Mouse (Mus musculus) CH12.LX (cell line): Measurements from ENCODE around the gene Syt1. TPM values are rescaled to one million over a fixed set of nuclear protein-coding genes. Genes with fewer than 3 reads are reported as not detected.

Experiments
- DNase-seq: peaks from one replicate; pipeline ENCODE4 v3.0.0-alpha.2; 2013; ENCODE audit errors: extremely low read depth
- H3K27ac ChIP-seq: 2 replicates; pipeline ENCODE4 v1.5.1; 2012; ENCODE audit warnings: low read depth, mild to moderate bottlenecking, control low read depth, moderate library complexity; ENCODE audit not compliant: insufficient read depth
- H3K27me3 ChIP-seq: replicated peaks from 2 replicates; pipeline ENCODE3; 2012; ENCODE audit warnings: inconsistent platforms
- H3K36me3 ChIP-seq, 2 experiments: replicated peaks in 1 of 2; 2 replicates each; pipeline versions ENCODE3 to v1.6.1; 2012; ENCODE audit warnings: inconsistent platforms in 1 of 2, low read length in 1 of 2, mild to moderate bottlenecking in 1 of 2, mixed read lengths in 1 of 2, moderate library complexity in 1 of 2; ENCODE audit not compliant: control insufficient read depth in 1 of 2, insufficient read depth in 1 of 2
- H3K4me1 ChIP-seq, 2 experiments: 2 replicates each; pipeline ENCODE4 v1.6.1; 2012; ENCODE audit warnings: inconsistent platforms in 1 of 2, moderate library complexity in 1 of 2; ENCODE audit not compliant: insufficient read depth in 2 of 2, control insufficient read depth in 1 of 2
- H3K4me2 ChIP-seq: 2 replicates; pipeline ENCODE4 v1.6.1; 2012; ENCODE audit warnings: low read depth, mild to moderate bottlenecking, control low read depth; ENCODE audit not compliant: poor library complexity, insufficient read depth, severe bottlenecking
- H3K4me3 ChIP-seq, 3 experiments: fragments of 150-350 bp in 1 of 3; sonication (generic) in 1 of 3; replicated peaks in 1 of 3; 2 replicates each; pipeline versions ENCODE3 to v1.5.1; 2011 to 2012; ENCODE audit warnings: low read depth in 2 of 3, low read length in 2 of 3, mild to moderate bottlenecking in 2 of 3, moderate library complexity in 2 of 3, control low read depth in 1 of 3, improper control_type of control experiment in 1 of 3, inconsistent platforms in 1 of 3, mixed read lengths in 1 of 3; ENCODE audit not compliant: poor library complexity in 1 of 3
- H3K79me2 ChIP-seq: replicated peaks from 2 replicates; pipeline ENCODE4 v1.6.1; 2012; ENCODE audit warnings: mild to moderate bottlenecking, moderate library complexity; ENCODE audit not compliant: control insufficient read depth, poor library complexity, insufficient read depth, severe bottlenecking; ENCODE audit errors: extremely low read depth
- H3K9ac ChIP-seq: 2 replicates; pipeline ENCODE4 v1.6.1; 2012; ENCODE audit warnings: low read depth, mild to moderate bottlenecking, control low read depth, moderate library complexity; ENCODE audit not compliant: insufficient read depth
- H3K9me3 ChIP-seq: replicated peaks from 2 replicates; pipeline ENCODE3; 2012; ENCODE audit warnings: low read length, inconsistent platforms, mixed read lengths
- BHLHE40 ChIP-seq: IDR thresholded peaks from 2 replicates; pipeline ENCODE4 v1.6.1; 2011; ENCODE audit warnings: mild to moderate bottlenecking, low read depth, low read length, improper control_type of control experiment
- CHD2 ChIP-seq: IDR thresholded peaks from 2 replicates; pipeline ENCODE4 v1.6.1; 2011; ENCODE audit warnings: low read length, improper control_type of control experiment
- EP300 ChIP-seq: IDR thresholded peaks from 2 replicates; pipeline ENCODE4 v1.6.1; 2011; ENCODE audit warnings: low read length, improper control_type of control experiment
- ETS1 ChIP-seq: conservative IDR thresholded peaks from 2 replicates; pipeline ENCODE4 v1.6.1; 2012; ENCODE audit warnings: low read depth, mild to moderate bottlenecking, inconsistent platforms, low read length, improper control_type of control experiment, moderate library complexity
- HCFC1 ChIP-seq: IDR thresholded peaks from 2 replicates; pipeline ENCODE4 v1.6.1; 2012; ENCODE audit warnings: low read depth, mild to moderate bottlenecking, inconsistent platforms, low read length, improper control_type of control experiment
- IRF4 ChIP-seq: IDR thresholded peaks from 2 replicates; pipeline ENCODE4 v1.6.1; 2014; ENCODE audit warnings: low read depth, mild to moderate bottlenecking, inconsistent platforms, low read length, improper control_type of control experiment
- JUN ChIP-seq: IDR thresholded peaks from 2 replicates; pipeline ENCODE4 v1.6.1; 2011; ENCODE audit warnings: low read depth, mild to moderate bottlenecking, low read length, improper control_type of control experiment, moderate library complexity; ENCODE audit not compliant: insufficient read depth
- JUND ChIP-seq: conservative IDR thresholded peaks from 2 replicates; pipeline ENCODE4 v1.6.1; 2011; ENCODE audit warnings: low read depth, low read length, improper control_type of control experiment
- KAT2A ChIP-seq: IDR thresholded peaks from 2 replicates; pipeline ENCODE4 v1.6.1; 2012; ENCODE audit warnings: low read length, improper control_type of control experiment, inconsistent platforms; ENCODE audit not compliant: insufficient replicate concordance
- MAX ChIP-seq: IDR thresholded peaks from 2 replicates; pipeline ENCODE4 v1.6.1; 2011; ENCODE audit warnings: low read length, improper control_type of control experiment
- NELFE ChIP-seq: IDR thresholded peaks from 2 replicates; pipeline ENCODE4 v1.6.1; 2011; ENCODE audit warnings: low read depth, low read length, improper control_type of control experiment
- NRF1 ChIP-seq: IDR thresholded peaks from 2 replicates; pipeline ENCODE4 v1.6.1; 2014; ENCODE audit warnings: low read depth, mild to moderate bottlenecking, inconsistent platforms, low read length, improper control_type of control experiment, moderate library complexity
- PAX5 ChIP-seq: IDR thresholded peaks from 2 replicates; pipeline ENCODE4 v1.6.1; 2012; ENCODE audit warnings: low read length, inconsistent platforms, mixed read lengths
- SIN3A ChIP-seq: IDR thresholded peaks from 2 replicates; pipeline ENCODE4 v1.6.1; 2012; ENCODE audit warnings: low read length, improper control_type of control experiment, inconsistent platforms
- USF1 ChIP-seq: IDR thresholded peaks from 2 replicates; pipeline ENCODE4 v1.6.1; 2014; ENCODE audit warnings: low read depth, mild to moderate bottlenecking, inconsistent platforms, low read length, improper control_type of control experiment
- USF2 ChIP-seq: conservative IDR thresholded peaks from 2 replicates; pipeline ENCODE4 v1.6.1; 2011; ENCODE audit warnings: low read depth, low read length, improper control_type of control experiment
- ZC3H11A ChIP-seq: IDR thresholded peaks from 2 replicates; pipeline ENCODE4 v1.6.1; 2012; ENCODE audit warnings: low read depth, mild to moderate bottlenecking, inconsistent platforms, low read length, improper control_type of control experiment
- ZMIZ1 ChIP-seq: IDR thresholded peaks from 2 replicates; pipeline ENCODE4 v1.6.1; 2012; ENCODE audit warnings: low read depth, mild to moderate bottlenecking, inconsistent platforms, low read length, improper control_type of control experiment
- ZNF384 ChIP-seq: IDR thresholded peaks from 2 replicates; pipeline ENCODE4 v1.6.1; 2012; ENCODE audit warnings: low read depth, low read length, improper control_type of control experiment, inconsistent platforms
- dilution Hi-C: fragments of 300-500 bp; cut with MboI; formaldehyde crosslinking; loops from 2 replicates; pipeline ENCODE4 v1.14.3; 2020; ENCODE audit warnings: low sequenced_read_pairs; ENCODE audit not compliant: extremely low pct_unique_long_range_greater_than_20kb, extremely low pct_ligation_motif_present
- in situ Hi-C: fragments of 300-500 bp; cut with MboI; formaldehyde crosslinking; loops from 3 replicates; pipeline ENCODE4 v1.14.3; 2019; ENCODE audit warnings: low sequenced_read_pairs, low pct_ligation_motif_present, low pct_unique_long_range_greater_than_20kb, mixed read lengths
- polyA plus RNA-seq: library from polyadenylated mRNA; unstranded; fragments of >175 nt; gene quantifications from 2 replicates; pipeline ENCODE4 v1.2.1, GENCODE M21; 2012; ENCODE audit warnings: low read depth; ENCODE audit not compliant: insufficient read length
- total RNA-seq, 2 experiments: library from RNA; depleted of rRNA; stranded (reverse); fragments of 300-350 nt in 1 of 2; fragments of >200 nt in 1 of 2; gene quantifications; 2 replicates each; pipeline ENCODE4 v1.2.3; 2012 to 2014

Gene Syt1
- total and polyA plus RNA-seq, 3 experiments = not detected

DNA sequence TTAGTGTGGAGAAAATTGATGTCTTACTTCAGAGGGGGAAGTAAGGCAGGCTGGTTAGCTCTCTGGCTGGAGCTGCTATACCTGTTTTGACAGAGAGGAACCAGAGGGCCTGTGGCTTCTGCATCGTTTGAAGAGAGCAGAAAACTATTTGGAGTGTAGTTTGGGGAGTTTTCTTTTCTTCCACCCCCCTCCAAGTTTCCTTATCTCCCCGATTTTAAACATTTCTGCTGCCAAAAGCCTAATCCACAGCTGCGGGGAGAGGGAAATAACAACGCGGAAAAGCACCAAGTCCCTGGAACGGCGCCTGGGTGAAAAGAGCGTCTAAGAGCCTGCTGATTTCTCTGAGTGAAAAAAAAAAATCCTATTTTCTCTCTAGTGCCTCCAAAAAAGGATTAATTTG, 544.2 kb downstream of the Syt1 start:
- DNase-seq = no peak
- dilution Hi-C loops = no loop called here
- Histone ChIP-seq H3K9me3 (peaks cover 2% of the 10 kb centered on the region), H3K9ac (no peak overlapping the region), H3K4me1 (no peaks in the 10 kb centered on the region), H3K27ac (no peak overlapping the region), H3K27me3 (no peaks in the 10 kb centered on the region)
- no peak for TF ChIP-seq KAT2A
- no peak for TF ChIP-seq HCFC1
- no peak for TF ChIP-seq EP300
- no peak for TF ChIP-seq MAX
- no peak for TF ChIP-seq JUND
- no peak for TF ChIP-seq ETS1
- TF ChIP-seq ZMIZ1 = no peak
- no peak for TF ChIP-seq CHD2
- no peak for TF ChIP-seq ZNF384
- TF ChIP-seq IRF4 = no peak
- no peak for TF ChIP-seq NELFE
- TF ChIP-seq NRF1 = no peak
- no peak for TF ChIP-seq ZC3H11A
- no peak for TF ChIP-seq JUN
- TF ChIP-seq BHLHE40 = no peak
- TF ChIP-seq, all 38 proteins: peak for 0
- Histone ChIP-seq H3K36me3 (no peaks in the 10 kb centered on the region), H3K4me3 (no peak overlapping the region), H3K4me2 (no peak overlapping the region), H3K79me2 (no peaks in the 10 kb centered on the region)
- in situ Hi-C loops = no loop called here

DNA sequence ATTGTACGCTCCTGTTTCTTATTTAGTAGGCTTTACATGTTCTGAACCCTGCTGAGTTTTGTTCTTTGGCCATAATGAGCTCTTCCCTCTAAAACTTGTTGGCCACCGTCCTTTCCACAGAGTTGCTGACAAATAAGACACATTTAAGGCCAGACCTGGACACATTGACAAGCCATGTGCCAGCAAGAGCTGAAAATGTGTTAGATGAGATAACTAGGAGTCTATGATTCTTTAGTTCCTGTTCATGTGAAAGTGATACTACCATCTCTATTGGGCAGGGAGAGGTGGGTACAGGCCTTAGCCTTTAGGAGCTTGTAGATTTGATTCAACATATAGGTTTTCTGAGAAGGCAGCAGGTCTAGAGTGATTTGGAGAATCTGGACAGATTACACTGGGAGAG, 548.9 kb downstream of the Syt1 start:
- in situ Hi-C loops (no loop called here), dilution Hi-C loops (no loop called here)

DNA sequence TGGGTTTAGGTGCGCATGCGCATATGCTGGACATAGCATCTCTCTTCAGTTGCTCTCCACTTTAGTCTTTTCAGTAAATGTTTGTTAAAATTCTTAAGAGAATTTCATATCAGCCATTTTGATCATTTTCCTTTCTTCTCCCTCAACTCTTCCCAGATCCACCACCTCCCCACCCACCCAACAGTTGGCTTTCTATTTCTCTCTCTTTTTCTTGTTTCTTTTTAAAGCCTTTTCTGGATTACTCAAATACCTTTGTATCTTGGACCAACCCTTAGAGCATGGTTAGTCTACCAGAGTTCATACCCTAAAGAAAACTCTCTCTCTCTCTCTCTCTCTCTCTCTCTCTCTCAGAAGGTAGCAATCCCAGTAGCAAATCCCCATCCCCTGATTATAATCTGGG, 553.7 kb downstream of the Syt1 start:
- Histone ChIP-seq H3K79me2 (no peaks in the 10 kb centered on the region), H3K4me2 (no peak overlapping the region), H3K9me3 (no peaks in the 10 kb centered on the region), H3K27ac (no peak overlapping the region), H3K9ac (no peak overlapping the region), H3K36me3 (no peaks in the 10 kb centered on the region), H3K4me1 (peaks cover 0 to 10% of the 10 kb centered on the region in 2 experiments; a peak in 2 of 4 replicates), H3K4me3 (no peak overlapping the region), H3K27me3 (no peaks in the 10 kb centered on the region)
- dilution Hi-C loops (no loop called here), in situ Hi-C loops (loop anchor here (10.0 kb wide), 1 partner anchor 78 kb away; no protein-coding TSS in a partner anchor)
- TF ChIP-seq PAX5 (no peak), USF2 (no peak), MAX (no peak), ZNF384 (no peak)
- DNase-seq = no peak

More for the DNA sequence above, 548.9 kb downstream of the Syt1 start:
- Histone ChIP-seq H3K9me3 (peaks cover 2% of the 10 kb centered on the region), H3K27ac (no peak overlapping the region), H3K36me3 (no peaks in the 10 kb centered on the region), H3K9ac (no peak overlapping the region), H3K4me2 (no peak overlapping the region), H3K27me3 (no peaks in the 10 kb centered on the region), H3K4me3 (no peak overlapping the region), H3K79me2 (no peaks in the 10 kb centered on the region), H3K4me1 (no peaks in the 10 kb centered on the region)
- no peak for DNase-seq
- TF ChIP-seq USF1 (no peak), SIN3A (no peak)
